Mouse (Mus musculus) bone marrow, adult 2 months (tissue): ENCODE data around the gene Unc5c.

Experiments
- CTCF ChIP-seq: fragments of 200-500 bp; IDR thresholded peaks from 2 replicates; pipeline ENCODE4 v1.5.1; 2011; ENCODE audit warnings: low read length, control low read depth; ENCODE audit not compliant: control insufficient read depth, insufficient read depth
- POLR2A ChIP-seq: fragments of 200-500 bp; IDR thresholded peaks from 2 replicates; pipeline ENCODE4 v1.6.1; 2011; ENCODE audit warnings: low read depth, mild to moderate bottlenecking, control low read depth, low read length, borderline replicate concordance; ENCODE audit not compliant: control insufficient read depth

GRCm38 (mm10) chr3:141809581-141809980, 344.6 kb downstream of the Unc5c start:
- no peak for TF ChIP-seq CTCF
- no peak for TF ChIP-seq POLR2A
